Mouse (Mus musculus) heart, postnatal 0 days (tissue): ENCODE results near the gene Cdc42se1.

Source experiments
- CTCF ChIP-seq: IDR thresholded peaks from 2 replicates; pipeline ENCODE4 v1.5.1; 2016; ENCODE audit warnings: antibody characterized with exemption, control low read depth, low read depth
- EP300 ChIP-seq: IDR thresholded peaks from 2 replicates; pipeline ENCODE4 v1.6.1; 2016; ENCODE audit warnings: antibody characterized with exemption, low read depth

DNA sequence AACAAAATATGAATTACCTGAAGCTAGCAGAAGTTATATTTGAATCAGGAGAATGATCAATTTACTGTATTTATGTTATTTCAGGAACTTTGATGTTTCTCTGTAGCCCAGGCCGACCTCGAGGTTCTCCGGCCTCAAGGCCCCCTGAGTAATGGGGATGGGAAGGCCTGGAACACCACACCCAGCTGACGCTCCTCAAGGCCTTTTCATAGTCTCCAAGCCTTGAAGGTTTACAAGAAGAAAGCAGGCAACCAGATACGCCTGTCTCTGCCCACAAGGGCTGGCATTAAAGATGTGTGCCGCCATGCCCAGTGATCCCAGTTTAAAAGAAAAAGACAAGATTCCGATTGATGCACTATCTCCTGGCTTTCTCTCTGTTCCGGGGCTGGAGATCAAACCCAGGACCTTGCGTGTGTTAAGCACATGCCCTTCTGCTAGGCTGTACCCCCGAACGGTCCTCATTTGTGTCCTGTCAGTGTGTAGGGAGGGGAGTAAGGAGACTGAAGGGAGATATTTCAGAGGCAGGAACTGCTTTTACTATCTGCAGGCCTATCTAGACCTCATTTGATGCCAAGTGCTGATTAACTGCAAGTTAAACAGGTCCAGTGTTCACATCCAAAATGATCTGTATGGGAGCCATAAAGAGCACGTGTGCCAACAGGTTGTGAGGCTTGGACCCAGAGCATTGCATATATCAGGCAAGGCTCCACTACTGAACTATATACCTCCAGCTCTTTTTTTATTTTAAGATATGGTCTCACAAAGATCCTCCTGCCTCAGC, 56.2 kb downstream of the Cdc42se1 start:
- TF ChIP-seq CTCF (no peak), EP300 (no peak)
